Mouse (Mus musculus): ENCODE data around the gene Rapgef3. TPM values are rescaled to one million over a fixed set of nuclear protein-coding genes. Genes with fewer than 3 reads are reported as not detected.
A peak's percentile ranks its signal among the peaks of the same experiment; 100 is the strongest.

Gene Rapgef3
- polyA plus RNA-seq, 1 experiment from 2014 or later: 26.3 TPM

- Histone ChIP-seq H3K4me3 (ENCODE audit: low read length) (peak within 1 kb of the TSS; percentile 97), H3K27ac (ENCODE audit: low read length) (peak within 1 kb of the TSS; percentile 66), H3K36me3 (ENCODE audit: control insufficient read depth, insufficient read depth) (peaks cover 16% of the 10 kb centered on the region), H3K9ac (ENCODE audit: low read length) (peak within 1 kb of the TSS; percentile 90), H3K27me3 (ENCODE audit: control insufficient read depth, insufficient read depth, low read length) (no peaks in the 10 kb centered on the region), H3K9me3 (replicated peaks; ENCODE audit: control insufficient read depth, low read length) (no peaks in the 10 kb centered on the region), H3K4me1 (ENCODE audit: control insufficient read depth, insufficient read depth, low read length) (peaks cover 7% of the 10 kb centered on the region; the same call in 1 of the 2 replicates), H3K4me2 (ENCODE audit: low read depth, low read length) (peak within 1 kb of the TSS; percentile 94)
- under 1% methylated on average over 71 of the region's 71 CpGs for WGBS
- peak; percentile 94 for ATAC-seq (replicated peaks; ENCODE audit: extremely low read depth, insufficient read depth, low FRiP score)
Measured at GRCm38 (mm10) chr15:97705211-97706050, 62.3 kb downstream of the Rapgef3 start, which contains the start of gene Rpap3. Rpap3 (minus strand) TSS chr15:97705825.

GRCm38 (mm10) chr15:97696616-97697015 is 71.2 kb downstream of the Rapgef3 start:
- Histone ChIP-seq H3K4me1 (ENCODE audit: control insufficient read depth, insufficient read depth, low read length) (no peaks in the 10 kb centered on the region), H3K4me2 (ENCODE audit: low read depth, low read length) (no peak overlapping the region), H3K36me3 (ENCODE audit: control insufficient read depth, insufficient read depth) (peaks cover 51% of the 10 kb centered on the region), H3K9ac (ENCODE audit: low read length) (no peak overlapping the region), H3K9me3 (replicated peaks; ENCODE audit: control insufficient read depth, low read length) (no peaks in the 10 kb centered on the region), H3K27ac (ENCODE audit: low read length) (no peak overlapping the region), H3K27me3 (ENCODE audit: control insufficient read depth, insufficient read depth, low read length) (no peaks in the 10 kb centered on the region), H3K4me3 (ENCODE audit: low read length) (no peak overlapping the region)
- 90% methylated on average over 10 of the region's 10 CpGs for WGBS
- ATAC-seq (replicated peaks; ENCODE audit: extremely low read depth, insufficient read depth, low FRiP score): no peak

Other genes starting within 250 kb of the Rapgef3 start
- gene Rpap3, start 62.1 kb downstream of the Rapgef3 start, polyA plus RNA-seq (2015; fragmentation: Nextera tagmentation; extraction: Ambion mirVana): 18.1 and 22.9 TPM in 2 replicates
- 2.8 and 9.6 TPM in 2 replicates for gene Endou, start 36.6 kb downstream of the Rapgef3 start, polyA plus RNA-seq (2015; fragmentation: Nextera tagmentation; extraction: Ambion mirVana)
- gene Slc48a1, start 10.5 kb upstream of the Rapgef3 start, polyA plus RNA-seq (2015; fragmentation: Nextera tagmentation; extraction: Ambion mirVana): 71.0 and 76.0 TPM in 2 replicates
- 30.9 and 31.7 TPM in 2 replicates for gene Hdac7, start 76.5 kb upstream of the Rapgef3 start, polyA plus RNA-seq (2015; fragmentation: Nextera tagmentation; extraction: Ambion mirVana)
- gene Vdr, start 142.7 kb upstream of the Rapgef3 start, polyA plus RNA-seq (2015; fragmentation: Nextera tagmentation; extraction: Ambion mirVana): 1.1 and 1.5 TPM in 2 replicates
- gene Tmem106c, start 196.2 kb upstream of the Rapgef3 start, polyA plus RNA-seq (2015; fragmentation: Nextera tagmentation; extraction: Ambion mirVana): 37.7 and 38.0 TPM in 2 replicates
- 7.8 and 11.8 TPM in 2 replicates for gene Col2a1, start 236.7 kb upstream of the Rapgef3 start, polyA plus RNA-seq (2015; fragmentation: Nextera tagmentation; extraction: Ambion mirVana)

All from heart, embryonic 16.5 days (tissue).